1 mouse cellular context compared by ENCODE assay signal in genomic region chr19:29385822-29386221, GRCm38 (mm10).
TF ChIP-seq lines count a peak whose summit lies in the region.

No protein-coding gene starts in this region.

TF ChIP-seq in CH12.LX, 34 proteins besides CTCF, POLR2A, EP300 and RAD21:
- TF ChIP-seq UBTF (IDR thresholded peaks at IDR 0.05; ENCODE audit: low read depth, low read length), result no peak
- no peak for TF ChIP-seq NELFE (IDR thresholded peaks at IDR 0.05; ENCODE audit: low read depth, low read length)
- TF ChIP-seq MXI1 (IDR thresholded peaks at IDR 0.05; ENCODE audit: low read depth, low read length), result no peak
- TF ChIP-seq BHLHE40 (IDR thresholded peaks at IDR 0.05; ENCODE audit: low read depth, low read length), result no peak
- TF ChIP-seq MAX (IDR thresholded peaks at IDR 0.05; ENCODE audit: low read length), result no peak
